Mouse (Mus musculus): ENCODE data around the gene Slc25a3. TPM values are rescaled to one million over a fixed set of nuclear protein-coding genes. Genes with fewer than 3 reads are reported as not detected.

Slc25a3 gene
- polyA plus RNA-seq, 1 experiment from 2014 or later: 919 TPM

DNA sequence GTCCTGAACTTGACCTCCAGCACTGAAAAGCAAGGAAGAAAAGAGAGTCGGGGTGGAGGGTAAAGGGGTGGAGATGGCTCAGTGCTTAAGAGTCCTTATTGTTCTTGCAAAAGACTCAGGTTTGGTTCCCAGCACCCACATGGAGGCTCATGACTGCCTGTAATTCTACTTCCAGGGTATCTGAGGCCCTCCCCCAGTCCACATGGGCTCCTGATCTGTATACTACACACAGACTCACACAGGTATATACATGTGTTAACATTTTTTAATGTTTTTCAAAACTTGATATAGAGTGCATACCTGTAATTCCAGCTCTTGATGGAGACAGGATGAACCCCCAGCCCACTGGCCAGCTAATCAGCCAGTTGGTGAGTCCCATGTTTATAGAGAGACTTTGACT is 23.8 kb downstream of the Slc25a3 start:
- CTCF ChIA-PET: interaction anchor here (1.3 to 1.4 kb wide), 2 partner anchors 9 to 16 kb away, joined by 3 to 5 read pairs; no protein-coding TSS in a partner anchor
- TF ChIP-seq CTCF (IDR thresholded peaks at IDR 0.05): no peak
- in situ Hi-C loops (cut with MboI; ENCODE audit: low pct_unique_long_range_greater_than_20kb): no loop called here
- no peaks in the 10 kb centered on the region for H3K27me3 ChIP-seq
- ATAC-seq (no peak), DNase-seq (ENCODE audit: low read depth, low spot score) (no peak)
- POLR2A ChIA-PET: no interaction called here

DNA sequence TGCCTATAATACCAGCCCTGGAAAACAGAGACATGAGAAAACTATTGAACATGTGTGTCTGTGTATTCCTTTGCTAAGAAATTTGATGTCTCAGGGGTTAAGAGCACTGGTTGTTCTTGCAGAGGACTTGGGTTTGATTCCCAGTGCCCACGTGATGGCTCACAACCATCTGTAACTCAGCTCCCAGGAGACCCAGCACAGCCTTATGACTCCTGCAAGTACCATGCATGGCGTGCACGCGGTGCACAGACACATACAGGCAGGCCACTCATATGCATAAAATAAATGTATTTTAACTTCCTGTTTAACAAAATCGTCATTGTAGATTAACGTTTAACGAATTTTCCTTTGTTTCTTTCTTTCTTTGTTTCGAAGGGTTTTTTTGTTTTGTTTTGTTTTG is 25.8 kb downstream of the Slc25a3 start:
- no peak for TF ChIP-seq CTCF (IDR thresholded peaks at IDR 0.05)
- H3K27me3 ChIP-seq: no peaks in the 10 kb centered on the region
- CTCF ChIA-PET: interaction anchor here (0.6 kb wide), 1 partner anchor 34 kb away, joined by 3 read pairs; no protein-coding TSS in a partner anchor
- in situ Hi-C loops (cut with MboI; ENCODE audit: low pct_unique_long_range_greater_than_20kb): no loop called here
- no peak for ATAC-seq
- POLR2A ChIA-PET: no interaction called here
- DNase-seq (ENCODE audit: low read depth, low spot score): no peak

DNA sequence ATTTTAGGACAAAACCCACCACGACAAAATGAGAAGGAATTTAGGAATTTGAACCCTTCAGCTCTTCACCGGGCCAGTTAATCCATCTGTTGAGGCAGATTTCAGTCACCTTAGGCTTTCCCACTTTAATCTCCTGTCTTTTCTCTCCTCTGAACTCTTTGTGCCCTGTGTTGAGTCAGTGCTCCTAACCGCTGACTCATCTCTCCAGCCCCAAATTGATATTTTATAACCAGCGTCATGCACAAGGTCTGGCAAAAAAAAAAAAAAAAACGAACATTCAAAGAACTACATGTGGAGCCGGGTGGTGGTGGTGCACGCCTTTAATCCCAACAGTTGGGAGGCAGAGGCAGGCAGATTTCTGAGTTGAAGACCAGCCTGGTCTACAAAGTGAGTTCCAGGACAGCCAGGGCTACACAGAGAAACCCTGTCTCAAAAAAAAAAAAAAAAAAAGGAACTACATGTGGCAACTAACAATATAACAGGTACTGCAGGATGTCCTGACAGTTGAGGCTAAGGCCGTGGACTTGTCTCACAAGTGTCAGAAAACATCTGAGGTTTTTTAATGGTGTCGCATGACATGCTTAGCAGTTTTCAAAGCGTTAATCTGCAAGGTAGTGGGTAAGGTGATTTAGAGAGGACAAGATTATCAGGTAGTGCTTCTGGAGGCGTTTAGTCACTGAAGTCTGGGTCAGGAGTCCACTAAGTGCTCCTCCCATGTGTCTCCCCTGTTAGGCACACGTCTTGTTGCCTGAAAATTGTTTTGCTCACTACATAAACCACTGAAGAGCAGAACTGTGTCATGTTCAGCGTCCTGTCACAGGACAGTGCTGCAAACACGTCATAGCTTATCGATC is 29.4 kb downstream of the Slc25a3 start:
- no peak for DNase-seq (ENCODE audit: low read depth, low spot score)

GRCm38 (mm10) chr10:91092812-91093211 is 31.0 kb downstream of the Slc25a3 start:
- DNase-seq (ENCODE audit: low read depth, low spot score) (no peak), ATAC-seq (peak; percentile 93)
- no peak for TF ChIP-seq CTCF (IDR thresholded peaks at IDR 0.05)
- in situ Hi-C loops (cut with MboI; ENCODE audit: low pct_unique_long_range_greater_than_20kb): no loop called here
- no peaks in the 10 kb centered on the region for H3K27me3 ChIP-seq
- POLR2A ChIA-PET: interaction anchor here (0.8 to 1.6 kb wide), 2 partner anchors 9 to 10 kb away, joined by 3 to 5 read pairs; partner anchors contain the start of genes Apaf1 and Ikbip
- CTCF ChIA-PET: interaction anchor here (1.7 kb wide), 2 partner anchors 16 to 49 kb away, joined by 5 to 6 read pairs; no protein-coding TSS in a partner anchor

More for the DNA sequence above, 29.4 kb downstream of the Slc25a3 start:
- CTCF ChIA-PET: interaction anchor here (1.5 kb wide), 1 partner anchor 10 kb away, joined by 3 read pairs; no protein-coding TSS in a partner anchor
- in situ Hi-C loops (cut with MboI; ENCODE audit: low pct_unique_long_range_greater_than_20kb): no loop called here
- H3K27me3 ChIP-seq: no peaks in the 10 kb centered on the region
- ATAC-seq: no peak
- POLR2A ChIA-PET: no interaction called here
- TF ChIP-seq CTCF (IDR thresholded peaks at IDR 0.05): no peak

DNA sequence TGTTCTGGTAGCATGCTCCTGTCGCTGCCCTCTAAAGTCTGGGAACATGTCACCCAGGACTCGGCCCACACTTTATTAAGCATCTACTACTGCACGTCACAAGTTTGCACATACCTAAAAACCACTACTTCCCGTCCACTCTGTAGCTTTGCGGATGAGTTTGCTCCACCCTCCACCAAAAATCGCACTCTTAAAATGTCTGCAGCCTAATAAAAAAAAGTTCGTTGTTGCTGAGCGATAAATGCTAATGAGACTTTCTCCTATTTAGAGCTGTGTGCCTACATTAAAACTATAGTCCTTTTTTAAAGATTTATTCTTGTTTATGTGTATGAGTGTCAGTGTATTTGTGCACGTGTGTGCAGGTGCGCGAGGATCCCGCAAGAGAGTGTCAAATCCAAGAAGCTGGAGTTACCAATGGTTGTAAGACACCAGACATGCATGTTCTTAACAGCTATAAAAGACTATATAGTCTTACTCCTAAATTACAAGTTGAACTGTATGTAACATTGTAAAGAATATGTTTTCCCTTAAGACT is 40.4 kb downstream of the Slc25a3 start:
- in situ Hi-C loops (cut with MboI; ENCODE audit: low pct_unique_long_range_greater_than_20kb): loop anchor here (5.0 kb wide), 1 partner anchor 59 kb away; no protein-coding TSS in a partner anchor
- CTCF ChIA-PET: interaction anchor here (0.9 to 1.2 kb wide), 4 partner anchors 11 to 83 kb away, joined by 3 to 4 read pairs (median 3); no protein-coding TSS in a partner anchor
- DNase-seq (ENCODE audit: low read depth, low spot score): no peak
- POLR2A ChIA-PET: interaction anchor here (0.6 to 0.7 kb wide), 2 partner anchors 40 to 79 kb away, joined by 3 to 4 read pairs; no protein-coding TSS in a partner anchor
- peak; percentile 44 for ATAC-seq
- no peak for TF ChIP-seq CTCF (IDR thresholded peaks at IDR 0.05)
- H3K27me3 ChIP-seq: no peaks in the 10 kb centered on the region

DNA sequence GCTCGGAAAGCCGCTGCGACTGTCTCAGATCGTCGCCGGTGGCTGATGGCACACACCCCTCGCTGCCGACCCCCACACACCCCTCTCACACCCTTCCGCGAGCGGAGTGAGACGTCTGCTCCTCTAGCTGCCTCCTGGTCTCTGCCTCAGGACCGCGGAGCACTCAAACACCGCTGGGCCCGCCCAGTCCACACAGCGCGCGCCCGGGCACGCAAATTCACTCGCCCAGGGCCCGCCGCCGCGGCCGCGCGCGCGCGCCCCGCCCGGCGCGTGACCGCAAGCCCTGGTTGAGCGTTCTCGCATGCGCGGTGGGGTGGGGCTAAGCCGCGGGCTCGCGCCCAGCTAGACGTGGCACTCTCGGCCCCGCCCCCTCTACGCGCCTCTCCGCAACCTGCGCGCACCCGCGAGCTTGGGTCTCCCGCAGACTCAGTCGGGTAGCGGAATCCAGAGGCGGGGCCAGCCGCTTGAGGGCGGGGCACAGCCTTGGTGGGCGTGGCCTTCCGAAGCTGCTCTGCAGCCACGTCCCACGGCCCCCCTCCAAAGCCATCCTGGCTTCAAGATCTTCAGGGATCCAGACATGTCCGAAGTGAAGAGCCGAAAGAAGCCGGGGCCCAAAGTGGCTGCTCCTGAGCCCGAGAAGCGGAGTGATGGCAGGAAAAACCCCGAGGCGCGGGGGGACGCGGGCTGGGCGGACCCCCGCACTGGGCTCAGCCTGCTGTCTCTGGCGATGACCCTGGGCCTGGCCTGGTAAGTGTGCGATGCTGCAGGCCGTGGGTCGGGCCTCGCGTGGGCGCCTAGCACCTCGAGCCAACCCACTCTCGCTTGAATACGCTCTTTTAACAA is 41.1 kb downstream of the Slc25a3 start, which contains the start of the genes Apaf1 and Ikbip:
Gene Apaf1, minus strand, starts transcription at position 221 of the 843 bp plus-strand sequence.
Gene Ikbip, plus strand, starts transcription at position 391 of the 843 bp plus-strand sequence.
- POLR2A ChIA-PET: interaction anchor here (1.1 to 1.2 kb wide), 2 partner anchors 10 to 71 kb away, joined by 3 read pairs; no protein-coding TSS in a partner anchor
- H3K27me3 ChIP-seq: no peaks in the 10 kb centered on the region
- CTCF ChIA-PET: interaction anchor here (0.9 to 1.5 kb wide), 4 partner anchors 20 to 161 kb away, joined by 3 read pairs; no protein-coding TSS in a partner anchor
- in situ Hi-C loops (cut with MboI; ENCODE audit: low pct_unique_long_range_greater_than_20kb): loop anchor here (5.0 kb wide), 1 partner anchor 60 kb away; no protein-coding TSS in a partner anchor
- peak; percentile 86 for DNase-seq (ENCODE audit: low read depth, low spot score)
- ATAC-seq: peak; percentile 89
- TF ChIP-seq CTCF (IDR thresholded peaks at IDR 0.05): no peak

GRCm38 (mm10) chr10:91081959-91082507 is 41.8 kb downstream of the Slc25a3 start:
- ChIA-PET CTCF (interaction anchor here (1.1 to 1.5 kb wide), 2 partner anchors 40 to 161 kb away, joined by 3 read pairs; no protein-coding TSS in a partner anchor), POLR2A (interaction anchor here (1.1 to 1.2 kb wide), 2 partner anchors 11 to 72 kb away, joined by 3 read pairs; no protein-coding TSS in a partner anchor)
- in situ Hi-C loops (cut with MboI; ENCODE audit: low pct_unique_long_range_greater_than_20kb): loop anchor here (5.0 kb wide), 1 partner anchor 60 kb away; no protein-coding TSS in a partner anchor
- ATAC-seq (peak; percentile 24), DNase-seq (ENCODE audit: low read depth, low spot score) (no peak)
- no peak for TF ChIP-seq CTCF (IDR thresholded peaks at IDR 0.05)
- no peaks in the 10 kb centered on the region for H3K27me3 ChIP-seq

DNA sequence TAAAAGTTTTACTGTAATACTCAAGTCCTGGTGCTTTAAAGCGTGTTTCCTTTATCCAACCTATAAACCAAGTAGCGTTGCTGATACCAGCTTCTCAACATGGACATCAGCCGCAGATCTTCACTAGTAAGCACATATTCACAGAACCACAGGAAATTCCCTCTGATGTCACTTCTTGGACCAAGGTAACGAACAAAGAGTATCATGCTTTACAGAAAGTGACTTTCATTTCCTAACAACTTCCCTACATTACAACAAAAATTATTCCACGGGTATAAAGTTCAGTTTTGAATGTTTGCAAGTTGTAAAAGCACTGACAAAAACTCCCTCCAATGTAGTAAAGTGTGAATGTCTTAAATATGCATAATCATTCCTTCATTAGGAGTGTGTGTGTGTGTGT is 43.3 kb downstream of the Slc25a3 start:
- no peak for TF ChIP-seq CTCF (IDR thresholded peaks at IDR 0.05)
- POLR2A ChIA-PET: no interaction called here
- in situ Hi-C loops (cut with MboI; ENCODE audit: low pct_unique_long_range_greater_than_20kb): loop anchor here (5.0 kb wide), 1 partner anchor 62 kb away; no protein-coding TSS in a partner anchor
- ATAC-seq: no peak
- no peaks in the 10 kb centered on the region for H3K27me3 ChIP-seq
- CTCF ChIA-PET: no interaction called here
- DNase-seq (ENCODE audit: low read depth, low spot score): no peak

GRCm38 (mm10) chr10:91076667-91077066 is 47.2 kb downstream of the Slc25a3 start:
- TF ChIP-seq CTCF (IDR thresholded peaks at IDR 0.05): no peak
- no peak for ATAC-seq
- ChIA-PET POLR2A (no interaction called here), CTCF (no interaction called here)
- no peaks in the 10 kb centered on the region for H3K27me3 ChIP-seq
- no peak for DNase-seq (ENCODE audit: low read depth, low spot score)
- in situ Hi-C loops (cut with MboI; ENCODE audit: low pct_unique_long_range_greater_than_20kb): loop anchor here (5.0 kb wide), 1 partner anchor 166 kb away; no protein-coding TSS in a partner anchor

All from Patski (cell line).